Mouse (Mus musculus) cerebellum, adult 11-12 months (tissue): ENCODE data around the gene Trim46.

Experiments
- DNase-seq: peaks from one replicate; pipeline ENCODE4 v3.0.0; 2022

Gene Trim46

GRCm38 (mm10) chr3:89246261-89247100, at the start of gene Trim46:
Trim46 (minus strand) TSS chr3:89246309.
- peak; percentile 94 for DNase-seq

GRCm38 (mm10) chr3:89295685-89296230, 49.6 kb upstream of the Trim46 start:
- DNase-seq = no peak

DNA sequence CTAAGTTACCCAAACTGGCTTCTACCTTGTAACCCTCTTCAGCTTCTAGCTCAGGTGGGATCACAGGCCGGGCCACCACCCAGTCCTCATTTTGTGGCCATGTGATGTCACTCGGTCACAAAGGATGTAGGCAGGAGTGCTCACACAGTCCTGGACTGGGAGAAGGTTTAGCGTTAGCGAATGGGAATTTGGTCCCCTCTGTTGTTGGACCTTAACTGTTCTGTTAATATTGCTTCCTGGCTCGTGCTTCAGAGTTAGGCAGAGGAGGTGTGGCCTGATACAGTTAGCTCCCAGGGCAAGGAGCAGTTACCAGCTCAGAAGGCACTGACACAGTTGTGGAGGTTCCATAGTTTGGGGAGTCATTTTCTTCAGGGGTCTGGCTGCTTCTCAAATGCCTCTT, 48.1 kb upstream of the Trim46 start:
- DNase-seq = no peak

- DNase-seq = no peak
These were observed 47.3 kb upstream of the Trim46 start for GRCm38 (mm10) chr3:89293247-89293918.

DNA sequence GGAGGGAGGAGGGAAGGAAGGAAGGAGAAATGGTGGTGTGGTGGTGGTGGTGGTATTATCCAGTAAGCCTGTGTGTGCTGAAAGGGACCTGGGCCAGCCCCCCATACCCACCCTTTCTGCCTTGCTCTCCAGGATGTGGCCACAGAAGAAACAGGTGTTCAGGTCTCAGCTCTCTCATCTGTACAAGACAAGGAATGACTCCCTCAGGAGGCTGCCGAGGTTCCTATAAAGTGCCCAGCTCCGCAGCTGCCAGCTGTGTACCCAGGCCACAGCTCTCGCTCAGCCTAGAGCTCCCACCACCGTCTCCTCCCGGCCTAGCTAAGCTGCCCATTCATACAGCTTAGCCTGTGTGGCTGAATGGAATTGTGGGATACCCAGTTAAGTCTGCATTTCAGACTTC, 46.2 kb upstream of the Trim46 start:
- no peak for DNase-seq

DNA sequence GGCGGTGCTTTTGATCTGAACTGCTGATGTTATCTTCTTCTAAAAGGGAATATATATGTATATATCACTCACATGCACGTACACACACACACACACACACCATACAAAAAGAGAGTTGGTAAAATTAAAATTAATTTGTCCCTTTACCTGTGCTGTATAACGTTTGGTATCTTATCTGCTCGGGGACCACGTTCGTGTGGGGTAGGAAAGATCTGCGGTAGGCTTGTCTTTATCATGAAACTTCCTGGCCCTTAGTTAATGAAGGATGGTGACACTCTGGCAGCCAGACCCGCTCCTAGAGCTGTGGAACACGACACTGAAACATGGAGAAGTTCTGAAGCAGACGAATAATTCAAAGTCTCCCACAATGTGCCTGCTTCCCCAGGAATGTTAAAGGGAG, 45.8 kb upstream of the Trim46 start:
- no peak for DNase-seq

GRCm38 (mm10) chr3:89288503-89288928, 42.4 kb upstream of the Trim46 start:
- no peak for DNase-seq

- DNase-seq = no peak
These were observed 41.2 kb upstream of the Trim46 start for GRCm38 (mm10) chr3:89287286-89287685.

DNA sequence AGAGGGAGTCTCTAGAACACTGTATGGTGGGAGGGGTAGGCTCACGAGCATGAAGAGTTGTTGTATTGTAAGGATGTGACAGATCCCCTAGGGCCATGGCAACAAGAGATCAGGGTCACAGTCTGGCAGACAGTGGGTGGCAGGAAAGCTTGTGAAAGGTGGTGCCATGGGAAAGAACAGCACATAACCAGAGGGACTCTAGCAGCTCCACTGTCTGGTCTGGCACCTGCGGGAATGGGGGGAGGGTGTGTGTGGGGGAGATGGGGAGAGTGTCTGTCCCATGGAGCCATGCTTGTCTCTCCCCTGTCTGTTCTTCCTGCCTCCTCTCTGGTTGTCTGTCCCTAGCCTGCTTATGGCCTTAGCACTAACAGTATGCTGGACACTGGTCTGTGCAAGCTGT, 39.4 kb upstream of the Trim46 start:
- no peak for DNase-seq

GRCm38 (mm10) chr3:89284261-89284660, 38.2 kb upstream of the Trim46 start:
- DNase-seq = no peak

- no peak for DNase-seq
These were observed 36.2 kb upstream of the Trim46 start for GRCm38 (mm10) chr3:89282291-89282643.

DNA sequence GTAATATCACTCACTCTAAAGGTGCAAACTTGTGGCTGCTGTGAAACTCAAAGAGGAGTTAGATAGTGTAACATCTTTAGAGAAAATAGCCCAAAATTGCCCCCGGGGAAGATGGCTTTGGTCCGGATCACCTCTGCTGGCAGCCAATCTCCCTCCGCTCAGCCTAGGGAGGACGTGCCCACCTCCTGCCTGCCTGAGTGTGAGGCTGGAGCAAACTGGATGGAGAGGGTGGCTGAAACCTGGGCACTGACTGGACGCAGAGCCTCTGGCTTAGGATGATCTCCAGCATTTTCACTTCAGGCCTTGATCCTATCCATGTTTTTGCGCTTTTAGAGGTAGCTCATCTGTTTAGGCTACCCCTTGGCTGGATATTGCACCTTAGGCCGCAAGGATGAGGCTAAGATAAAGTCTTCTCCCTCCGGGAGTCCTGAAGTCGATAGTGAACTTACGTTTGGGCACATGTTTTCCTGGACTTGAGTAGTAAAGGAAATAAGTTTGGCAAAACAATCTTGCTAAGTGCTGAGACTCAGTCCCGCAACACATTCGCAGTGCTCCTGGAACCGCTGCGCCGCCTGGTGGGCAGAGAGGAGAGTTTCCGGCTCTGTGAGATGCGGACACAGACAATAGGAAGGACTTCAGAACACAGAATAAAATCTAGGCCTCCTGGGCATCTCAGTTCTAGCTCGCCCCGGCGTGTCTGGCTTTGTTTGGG, 35.6 kb upstream of the Trim46 start:
- peak; percentile 83 for DNase-seq

DNA sequence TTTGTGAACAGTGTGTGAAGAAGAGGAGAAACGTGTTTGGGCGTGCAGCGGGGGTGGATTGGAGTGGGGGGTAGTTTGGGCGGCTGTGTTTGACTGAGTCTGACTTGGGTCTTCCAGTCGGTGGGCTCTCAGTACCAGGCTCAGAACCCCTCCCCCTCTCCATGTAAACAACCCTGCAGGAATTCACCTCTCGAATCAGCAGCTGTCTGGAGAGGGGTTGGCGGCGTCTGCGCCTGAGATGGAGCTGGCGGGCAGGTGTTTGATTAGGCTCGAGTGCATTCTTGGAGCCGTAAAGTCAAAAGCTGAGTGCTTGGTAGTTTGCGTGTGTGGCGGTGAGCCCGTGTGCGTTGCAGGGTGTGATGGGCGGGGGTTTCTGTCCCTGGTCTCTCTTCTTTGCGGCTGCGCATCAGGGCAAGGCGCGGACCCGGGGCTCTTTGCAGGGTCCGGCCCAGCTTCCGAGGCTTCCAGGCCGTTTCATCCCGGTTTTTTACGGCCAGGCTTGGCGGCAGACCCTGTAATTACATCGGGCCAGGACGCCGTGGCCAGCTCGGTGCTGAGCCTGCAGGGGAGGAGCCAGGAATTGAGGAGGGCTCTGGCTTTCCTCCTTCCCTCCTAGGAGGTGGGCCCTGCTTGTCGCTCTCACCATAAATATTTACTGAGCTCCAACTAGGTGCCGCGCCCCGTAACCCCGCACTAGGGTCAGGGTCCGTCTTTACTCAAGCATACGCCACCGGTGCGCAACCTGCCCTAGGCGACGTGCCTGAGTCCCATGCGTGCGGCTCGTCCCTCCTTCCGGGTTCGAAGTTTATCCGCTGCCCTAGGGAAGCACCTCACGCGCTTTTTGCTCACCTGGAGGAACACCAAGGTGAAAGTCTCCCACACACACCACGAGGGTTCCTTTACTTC, 34.8 kb upstream of the Trim46 start, which contains the start of gene Efna1:
Efna1 (minus strand) TSS at position 537 of the 906 bp plus-strand sequence.
- peak; percentile 63 for DNase-seq

DNA sequence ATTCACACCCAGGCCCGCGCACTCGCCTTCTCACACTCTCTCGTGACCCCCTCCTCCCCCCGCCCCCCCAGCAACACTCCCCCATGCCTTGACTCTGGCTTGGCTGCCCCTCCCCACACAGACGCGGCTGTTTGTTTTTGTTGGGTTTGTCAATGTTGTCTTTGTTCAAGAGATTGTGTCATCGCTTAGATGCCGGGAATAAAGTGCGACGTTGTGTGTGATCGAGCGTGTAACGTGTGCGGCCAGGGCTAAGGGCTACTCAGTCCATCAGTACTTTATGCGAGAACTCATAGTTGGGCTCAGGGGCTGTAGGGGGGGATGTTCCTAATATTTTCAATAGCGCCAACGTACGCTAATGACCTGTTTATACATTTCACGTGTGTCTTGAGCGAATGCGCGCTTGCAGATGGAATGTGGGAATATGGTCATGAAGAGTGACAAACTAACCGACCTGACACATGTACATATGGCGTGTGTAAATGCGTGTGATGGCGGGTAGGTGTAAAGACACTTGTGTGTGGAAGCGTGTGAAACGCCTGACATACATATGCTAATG, 34.0 kb upstream of the Trim46 start:
- no peak for DNase-seq

GRCm38 (mm10) chr3:89279153-89279890, 33.2 kb upstream of the Trim46 start:
- DNase-seq = peak; percentile 90

- DNase-seq = no peak
These were observed 32.5 kb upstream of the Trim46 start for GRCm38 (mm10) chr3:89278643-89279042.

DNA sequence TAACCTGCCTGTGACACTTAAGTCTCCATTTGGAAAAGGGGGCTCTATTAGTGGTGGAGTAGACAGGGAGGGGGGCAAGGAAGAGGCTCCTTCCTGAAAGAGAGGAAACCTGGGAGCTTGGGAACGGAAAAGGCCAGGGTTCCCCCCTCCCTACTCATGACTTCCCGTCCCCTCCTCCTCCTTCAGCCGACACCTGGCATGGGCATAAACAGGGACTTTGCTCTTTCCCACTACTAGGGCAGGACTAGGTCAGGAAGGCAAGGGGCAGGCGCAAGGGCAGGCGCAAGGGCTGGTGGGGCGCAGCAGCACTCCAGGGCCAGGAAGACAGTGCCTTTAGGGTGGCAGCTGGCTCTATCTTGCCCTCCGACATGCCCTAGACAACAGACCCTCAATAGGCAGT, 32.0 kb upstream of the Trim46 start:
- peak; percentile 48 for DNase-seq

- peak; percentile 61 for DNase-seq
These were observed 31.3 kb upstream of the Trim46 start for GRCm38 (mm10) chr3:89277281-89278021.

DNA sequence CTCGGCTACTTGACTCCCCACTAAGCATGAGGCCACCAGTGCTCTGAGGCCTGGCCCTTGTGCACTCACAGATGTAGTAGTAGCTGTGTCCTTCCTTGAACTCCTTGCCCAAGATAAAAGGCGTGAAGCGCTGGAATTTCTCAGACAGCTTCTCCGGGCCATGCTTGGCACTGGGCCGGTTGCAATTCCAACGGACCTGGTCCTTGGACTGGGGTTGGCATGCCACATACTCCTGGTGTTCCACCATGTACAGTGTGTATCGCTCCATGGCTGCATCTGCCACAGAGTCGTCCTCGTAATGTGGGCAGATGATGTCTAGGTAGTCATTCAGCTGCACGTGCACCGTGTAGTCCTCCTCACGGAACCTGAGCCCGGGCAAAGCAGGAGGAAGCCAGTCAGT, 30.0 kb upstream of the Trim46 start:
- DNase-seq = peak; percentile 21

- DNase-seq = peak; percentile 66
These were observed 25.7 kb upstream of the Trim46 start for GRCm38 (mm10) chr3:89271760-89272159.
